Mouse (Mus musculus): ENCODE data around the gene Idh1. TPM values are rescaled to one million over a fixed set of nuclear protein-coding genes. Genes with fewer than 3 reads are reported as not detected.
A peak's percentile ranks its signal among the peaks of the same experiment; 100 is the strongest.

The Idh1 gene
- polyA plus RNA-seq, 1 experiment from 2014 or later, result 436 TPM

DNA sequence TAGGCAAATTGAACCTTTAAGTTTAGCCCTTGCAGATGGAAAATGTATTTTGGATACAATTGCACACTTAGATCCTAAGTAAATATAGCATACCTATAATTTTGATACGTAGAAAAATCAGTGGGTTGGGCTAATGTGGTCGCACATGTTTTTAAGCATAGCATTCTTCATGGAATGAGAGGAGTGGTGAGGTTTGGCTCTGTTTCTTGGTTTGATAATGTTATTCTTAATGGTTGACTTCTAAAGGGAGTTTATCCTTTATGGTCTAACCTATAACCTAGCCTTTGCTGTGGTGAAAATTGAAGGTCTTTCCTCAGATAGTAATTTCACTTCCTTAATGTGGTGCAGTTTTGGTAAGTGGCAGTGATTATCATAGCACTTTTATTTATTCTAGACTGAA, 12.6 kb upstream of the Idh1 start:
- Histone ChIP-seq H3K36me3 (ENCODE audit: control insufficient read depth, insufficient read depth, low read length) (no peaks in the 10 kb centered on the region), H3K4me3 (ENCODE audit: low read depth, low read length) (no peak overlapping the region), H3K9ac (ENCODE audit: low read length) (no peak overlapping the region), H3K4me2 (ENCODE audit: low read depth) (no peak overlapping the region), H3K4me1 (ENCODE audit: control insufficient read depth, insufficient read depth, low read length) (no peaks in the 10 kb centered on the region), H3K9me3 (ENCODE audit: control insufficient read depth, low read length) (no peaks in the 10 kb centered on the region), H3K27ac (ENCODE audit: low read depth, low read length) (no peak overlapping the region), H3K27me3 (ENCODE audit: control insufficient read depth, insufficient read depth, low read length) (no peaks in the 10 kb centered on the region)
- WGBS, result 97% methylated on average over 2 of the region's 2 CpGs
- DNase-seq (ENCODE audit: low spot score) (no peak), ATAC-seq (ENCODE audit: insufficient read depth, low FRiP score, low TSS enrichment) (no peak)

DNA sequence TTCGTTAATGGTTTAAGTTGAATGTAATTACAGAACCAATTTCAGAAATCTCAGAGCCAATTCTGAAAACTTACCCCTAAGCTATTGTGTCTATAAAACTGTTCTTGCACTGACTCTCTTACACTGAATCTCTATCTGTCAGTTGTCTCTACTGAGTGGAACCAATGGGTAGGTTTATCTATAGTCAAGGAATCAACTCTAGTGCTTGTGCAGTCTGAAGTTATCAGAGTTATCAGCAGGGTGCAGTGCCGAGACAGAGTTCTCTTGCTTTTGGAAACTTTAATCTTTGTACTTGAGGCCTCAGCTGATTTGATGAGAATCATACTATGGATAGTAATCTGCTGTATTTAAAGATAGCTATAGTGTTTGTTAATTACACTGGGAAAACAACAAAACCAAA, 12.1 kb upstream of the Idh1 start:
- no peaks in the 10 kb centered on the region for H3K9me3 ChIP-seq (ENCODE audit: control insufficient read depth, low read length)
- H3K36me3 ChIP-seq (ENCODE audit: control insufficient read depth, insufficient read depth, low read length), result no peaks in the 10 kb centered on the region
- H3K4me1 ChIP-seq (ENCODE audit: control insufficient read depth, insufficient read depth, low read length), result no peaks in the 10 kb centered on the region
- no peak overlapping the region for H3K4me3 ChIP-seq (ENCODE audit: low read depth, low read length)
- no peak overlapping the region for H3K27ac ChIP-seq (ENCODE audit: low read depth, low read length)
- H3K4me2 ChIP-seq (ENCODE audit: low read depth), result no peak overlapping the region
- DNase-seq (ENCODE audit: low spot score) (no peak), ATAC-seq (ENCODE audit: insufficient read depth, low FRiP score, low TSS enrichment) (no peak)
- 84% methylated on average over 2 of the region's 2 CpGs for WGBS
- no peak overlapping the region for H3K9ac ChIP-seq (ENCODE audit: low read length)
- no peaks in the 10 kb centered on the region for H3K27me3 ChIP-seq (ENCODE audit: control insufficient read depth, insufficient read depth, low read length)

DNA sequence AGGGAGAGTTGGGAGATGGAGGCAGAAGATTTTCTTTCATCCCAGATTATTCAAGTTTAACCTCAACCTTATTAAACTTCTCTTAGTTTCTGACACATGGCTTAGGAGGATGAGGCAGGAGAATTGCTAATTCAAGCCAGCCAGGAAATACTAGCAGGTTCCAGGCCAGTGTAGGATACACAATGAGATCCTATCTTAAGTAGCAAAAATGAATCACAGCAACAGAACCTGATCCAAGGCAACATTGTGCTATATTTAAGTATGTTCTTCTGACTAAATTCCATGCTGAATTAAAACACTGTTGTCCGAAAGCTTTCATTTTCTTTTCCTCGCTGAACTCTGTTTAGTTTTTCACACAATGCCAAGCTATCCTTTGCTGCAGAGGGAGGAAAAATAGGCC, 6.9 kb upstream of the Idh1 start:
- H3K9me3 ChIP-seq (ENCODE audit: control insufficient read depth, low read length), result no peaks in the 10 kb centered on the region
- no peak overlapping the region for H3K4me3 ChIP-seq (ENCODE audit: low read depth, low read length)
- ATAC-seq (ENCODE audit: insufficient read depth, low FRiP score, low TSS enrichment) (no peak), DNase-seq (ENCODE audit: low spot score) (no peak)
- H3K4me1 ChIP-seq (ENCODE audit: control insufficient read depth, insufficient read depth, low read length), result no peaks in the 10 kb centered on the region
- 90% methylated on average over 2 of the region's 2 CpGs for WGBS
- no peak overlapping the region for H3K9ac ChIP-seq (ENCODE audit: low read length)
- 0 out of 2 replicates have a peak, but pooled peaks cover 4% of the 10 kb centered on the region for H3K36me3 ChIP-seq (ENCODE audit: control insufficient read depth, insufficient read depth, low read length)
- no peaks in the 10 kb centered on the region for H3K27me3 ChIP-seq (ENCODE audit: control insufficient read depth, insufficient read depth, low read length)
- H3K4me2 ChIP-seq (ENCODE audit: low read depth), result no peak overlapping the region
- no peak overlapping the region for H3K27ac ChIP-seq (ENCODE audit: low read depth, low read length)

DNA sequence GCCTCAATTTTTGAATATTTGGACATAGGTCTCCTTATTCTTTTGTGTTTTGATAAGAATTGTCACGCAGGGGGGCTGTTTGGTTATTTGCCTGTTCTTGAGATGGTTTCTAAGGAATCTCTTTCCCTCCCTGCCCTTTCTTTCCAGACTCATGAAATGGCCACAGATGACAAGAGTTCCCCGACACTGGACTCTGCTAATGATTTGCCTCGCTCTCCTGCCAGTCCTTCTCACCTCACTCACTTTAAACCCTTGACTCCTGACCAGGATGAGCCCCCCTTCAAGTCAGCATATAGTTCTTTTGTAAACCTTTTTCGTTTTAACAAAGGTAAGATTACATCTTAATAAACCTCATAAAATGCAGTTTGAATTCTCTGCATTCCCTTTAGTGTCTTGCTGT, 3.9 kb upstream of the Idh1 start:
- Histone ChIP-seq H3K4me2 (ENCODE audit: low read depth) (no peak overlapping the region), H3K4me1 (ENCODE audit: control insufficient read depth, insufficient read depth, low read length) (peaks cover 7% of the 10 kb centered on the region), H3K9ac (ENCODE audit: low read length) (no peak overlapping the region), H3K4me3 (ENCODE audit: low read depth, low read length) (no peak overlapping the region), H3K27ac (ENCODE audit: low read depth, low read length) (no peak overlapping the region), H3K36me3 (ENCODE audit: control insufficient read depth, insufficient read depth, low read length) (0 out of 2 replicates have a peak, but pooled peaks cover 4% of the 10 kb centered on the region), H3K27me3 (ENCODE audit: control insufficient read depth, insufficient read depth, low read length) (no peaks in the 10 kb centered on the region), H3K9me3 (ENCODE audit: control insufficient read depth, low read length) (no peaks in the 10 kb centered on the region)
- DNase-seq (ENCODE audit: low spot score) (no peak), ATAC-seq (ENCODE audit: insufficient read depth, low FRiP score, low TSS enrichment) (no peak)
- 90% methylated on average over 4 of the region's 4 CpGs for WGBS

DNA sequence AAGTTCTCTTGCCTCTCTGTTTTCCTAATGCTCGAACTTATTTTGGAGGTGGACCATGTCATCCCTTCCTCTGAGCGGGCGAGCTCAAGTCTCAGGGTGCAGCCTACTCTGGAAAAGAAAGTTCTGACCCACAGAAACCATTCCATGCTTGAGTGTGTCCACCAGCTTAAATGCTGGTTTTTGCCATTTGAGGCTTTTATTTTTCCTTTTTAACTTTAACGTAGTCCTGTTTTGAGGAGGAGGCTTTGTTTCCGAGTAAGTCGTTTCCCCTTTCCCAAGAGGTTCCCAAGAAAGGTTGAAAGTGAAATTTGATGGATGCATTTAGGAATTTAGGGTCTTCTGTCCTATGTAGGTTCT, 752 bp upstream of the Idh1 start:
- Histone ChIP-seq H3K4me1 (ENCODE audit: control insufficient read depth, insufficient read depth, low read length) (peaks cover 7% of the 10 kb centered on the region), H3K4me3 (ENCODE audit: low read depth, low read length) (peak overlapping the region; percentile 86), H3K36me3 (ENCODE audit: control insufficient read depth, insufficient read depth, low read length) (no peaks in the 10 kb centered on the region), H3K9ac (ENCODE audit: low read length) (peak overlapping the region; percentile 87), H3K27ac (ENCODE audit: low read depth, low read length) (peak overlapping the region; percentile 90; the same call in 1 of the 2 replicates), H3K9me3 (ENCODE audit: control insufficient read depth, low read length) (no peaks in the 10 kb centered on the region), H3K27me3 (ENCODE audit: control insufficient read depth, insufficient read depth, low read length) (no peaks in the 10 kb centered on the region), H3K4me2 (ENCODE audit: low read depth) (peak overlapping the region; percentile 57)
- DNase-seq (ENCODE audit: low spot score) (no peak), ATAC-seq (ENCODE audit: insufficient read depth, low FRiP score, low TSS enrichment) (no peak)
- under 1% methylated on average over 6 of the region's 6 CpGs for WGBS

DNA sequence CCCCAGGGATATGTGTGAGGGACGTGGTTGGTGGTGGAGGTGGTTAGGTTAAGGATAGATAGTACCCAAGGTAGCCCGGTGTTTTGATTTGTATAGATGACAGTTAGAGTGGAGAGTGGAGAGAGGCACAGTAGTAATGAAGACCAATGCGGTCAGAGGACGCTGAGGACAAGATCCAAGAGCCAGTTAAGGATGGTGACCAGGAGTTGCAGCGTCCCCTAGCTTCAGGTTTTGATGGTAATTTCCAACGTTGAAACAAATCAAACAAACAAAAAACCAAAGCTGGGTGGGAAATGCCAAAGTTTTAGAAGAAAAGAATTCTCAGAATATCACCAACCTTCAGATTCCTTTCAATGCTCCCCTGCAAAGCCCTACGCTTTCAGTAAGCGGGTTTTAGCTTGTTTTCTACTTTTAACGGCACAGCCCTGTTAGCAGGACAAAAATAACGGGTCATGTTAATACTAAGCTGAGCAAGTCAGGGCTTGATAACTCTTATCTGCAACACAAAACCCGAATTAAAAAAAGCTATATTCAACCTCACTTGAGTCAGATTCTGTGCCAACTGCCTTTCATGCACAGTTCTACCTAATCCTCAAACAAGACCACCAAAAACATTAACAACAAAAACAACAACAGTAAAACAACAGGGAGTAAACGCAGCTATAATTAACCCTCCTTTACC, 635 bp downstream of the Idh1 start:
- ATAC-seq (ENCODE audit: insufficient read depth, low FRiP score, low TSS enrichment) (no peak), DNase-seq (ENCODE audit: low spot score) (no peak)
- Histone ChIP-seq H3K9ac (ENCODE audit: low read length) (peak overlapping the region; percentile 40), H3K4me1 (ENCODE audit: control insufficient read depth, insufficient read depth, low read length) (peaks cover 7% of the 10 kb centered on the region), H3K9me3 (ENCODE audit: control insufficient read depth, low read length) (no peaks in the 10 kb centered on the region), H3K27ac (ENCODE audit: low read depth, low read length) (no peak overlapping the region), H3K27me3 (ENCODE audit: control insufficient read depth, insufficient read depth, low read length) (no peaks in the 10 kb centered on the region), H3K36me3 (ENCODE audit: control insufficient read depth, insufficient read depth, low read length) (no peaks in the 10 kb centered on the region), H3K4me3 (ENCODE audit: low read depth, low read length) (peak overlapping the region; percentile 86), H3K4me2 (ENCODE audit: low read depth) (peak overlapping the region; percentile 48)
- 36% methylated on average over 12 of the region's 12 CpGs for WGBS

DNA sequence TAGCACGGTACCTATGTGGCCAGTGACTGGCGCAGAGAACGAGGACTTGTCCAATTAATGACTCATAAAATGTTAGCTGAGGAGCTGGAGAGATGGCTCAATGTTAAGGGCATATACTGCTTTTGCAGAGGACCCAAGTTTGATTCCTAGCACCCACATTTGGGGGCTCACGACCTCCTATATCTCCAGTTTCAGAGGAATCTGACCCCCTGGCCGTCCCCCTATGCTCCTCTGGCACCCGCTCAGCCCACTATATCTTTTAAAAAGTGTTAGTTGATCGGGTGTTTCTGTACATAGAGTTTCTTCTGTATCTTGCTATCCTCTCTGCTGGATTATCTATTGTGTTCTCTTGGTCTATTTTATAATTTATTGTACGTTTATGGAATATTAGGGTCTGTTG, 1.3 kb downstream of the Idh1 start:
- no peak for ATAC-seq (ENCODE audit: insufficient read depth, low FRiP score, low TSS enrichment)

DNA sequence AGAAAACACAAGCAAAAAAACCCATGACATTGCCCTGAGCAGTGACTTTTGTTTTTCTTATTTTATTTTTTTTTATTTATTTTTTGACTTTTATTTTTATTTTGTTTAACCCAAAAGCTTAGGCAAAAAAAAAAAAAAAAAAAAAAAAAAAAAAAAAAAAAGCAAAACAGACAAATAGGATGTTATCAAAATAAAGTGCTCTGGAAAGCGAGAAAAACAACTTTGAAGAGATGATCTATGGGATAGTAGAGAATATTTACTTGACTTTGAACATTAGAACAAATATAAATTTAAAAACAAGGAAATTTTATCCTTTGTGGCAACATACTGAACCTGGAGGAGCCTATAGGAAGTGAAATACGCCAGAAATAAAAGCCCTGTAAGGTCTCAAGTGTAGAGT, 2.3 kb downstream of the Idh1 start:
- Histone ChIP-seq H3K9ac (ENCODE audit: low read length) (no peak overlapping the region), H3K36me3 (ENCODE audit: control insufficient read depth, insufficient read depth, low read length) (no peaks in the 10 kb centered on the region), H3K4me1 (ENCODE audit: control insufficient read depth, insufficient read depth, low read length) (peaks cover 7% of the 10 kb centered on the region), H3K4me2 (ENCODE audit: low read depth) (no peak overlapping the region), H3K27me3 (ENCODE audit: control insufficient read depth, insufficient read depth, low read length) (no peaks in the 10 kb centered on the region), H3K9me3 (ENCODE audit: control insufficient read depth, low read length) (no peaks in the 10 kb centered on the region), H3K4me3 (ENCODE audit: low read depth, low read length) (no peak overlapping the region), H3K27ac (ENCODE audit: low read depth, low read length) (no peak overlapping the region)
- ATAC-seq (ENCODE audit: insufficient read depth, low FRiP score, low TSS enrichment), result no peak
- 89% methylated on average over 2 of the region's 2 CpGs for WGBS
- no peak for DNase-seq (ENCODE audit: low spot score)

More for the DNA sequence above, 1.3 kb downstream of the Idh1 start:
- Histone ChIP-seq H3K9me3 (ENCODE audit: control insufficient read depth, low read length) (no peaks in the 10 kb centered on the region), H3K4me1 (ENCODE audit: control insufficient read depth, insufficient read depth, low read length) (peaks cover 7% of the 10 kb centered on the region), H3K27ac (ENCODE audit: low read depth, low read length) (no peak overlapping the region), H3K36me3 (ENCODE audit: control insufficient read depth, insufficient read depth, low read length) (no peaks in the 10 kb centered on the region), H3K9ac (ENCODE audit: low read length) (no peak overlapping the region), H3K27me3 (ENCODE audit: control insufficient read depth, insufficient read depth, low read length) (no peaks in the 10 kb centered on the region), H3K4me3 (ENCODE audit: low read depth, low read length) (no peak overlapping the region), H3K4me2 (ENCODE audit: low read depth) (no peak overlapping the region)
- no peak for DNase-seq (ENCODE audit: low spot score)
- 91% methylated on average over 8 of the region's 8 CpGs for WGBS

DNA sequence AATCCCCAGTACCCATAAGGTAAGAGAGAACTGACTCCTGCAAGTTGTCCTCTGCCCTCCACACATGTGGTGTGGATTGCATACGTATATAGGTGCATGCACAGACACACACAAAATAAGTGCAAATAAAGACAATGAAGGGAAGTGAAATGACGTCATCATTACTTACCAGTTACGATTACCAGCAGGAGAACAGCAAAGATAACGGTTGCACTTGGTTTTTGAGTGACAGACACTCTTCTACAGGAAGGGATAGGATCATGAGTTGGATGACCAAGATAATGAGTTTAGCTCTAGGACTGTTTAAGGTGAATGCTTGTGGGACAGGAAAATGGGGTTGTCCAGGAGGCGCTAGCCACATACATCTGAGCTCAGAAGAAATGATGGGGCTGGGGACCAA, 4.8 kb downstream of the Idh1 start:
- Histone ChIP-seq H3K27ac (ENCODE audit: low read depth, low read length) (no peak overlapping the region), H3K4me1 (ENCODE audit: control insufficient read depth, insufficient read depth, low read length) (peaks cover 4% of the 10 kb centered on the region; the same call in 1 of the 2 replicates), H3K36me3 (ENCODE audit: control insufficient read depth, insufficient read depth, low read length) (no peaks in the 10 kb centered on the region), H3K4me2 (ENCODE audit: low read depth) (no peak overlapping the region), H3K9me3 (ENCODE audit: control insufficient read depth, low read length) (no peaks in the 10 kb centered on the region), H3K9ac (ENCODE audit: low read length) (no peak overlapping the region), H3K27me3 (ENCODE audit: control insufficient read depth, insufficient read depth, low read length) (no peaks in the 10 kb centered on the region), H3K4me3 (ENCODE audit: low read depth, low read length) (no peak overlapping the region)
- no peak for DNase-seq (ENCODE audit: low spot score)
- WGBS, result 91% methylated on average over 5 of the region's 5 CpGs
- ATAC-seq (ENCODE audit: insufficient read depth, low FRiP score, low TSS enrichment), result no peak
